Mouse (Mus musculus) erythroblast, embryonic 14.5 days (primary cell): ENCODE results near the gene Plcb4.

ENCODE experiments used
- GATA1 ChIP-seq: IDR thresholded peaks from 2 replicates; pipeline ENCODE4 v1.6.1; 2012; ENCODE audit warnings: low read length, inconsistent platforms, mixed read lengths
- TAL1 ChIP-seq: IDR thresholded peaks from 3 replicates; pipeline ENCODE4 v1.6.1; 2012; ENCODE audit warnings: low read length, inconsistent platforms, mixed read lengths

DNA sequence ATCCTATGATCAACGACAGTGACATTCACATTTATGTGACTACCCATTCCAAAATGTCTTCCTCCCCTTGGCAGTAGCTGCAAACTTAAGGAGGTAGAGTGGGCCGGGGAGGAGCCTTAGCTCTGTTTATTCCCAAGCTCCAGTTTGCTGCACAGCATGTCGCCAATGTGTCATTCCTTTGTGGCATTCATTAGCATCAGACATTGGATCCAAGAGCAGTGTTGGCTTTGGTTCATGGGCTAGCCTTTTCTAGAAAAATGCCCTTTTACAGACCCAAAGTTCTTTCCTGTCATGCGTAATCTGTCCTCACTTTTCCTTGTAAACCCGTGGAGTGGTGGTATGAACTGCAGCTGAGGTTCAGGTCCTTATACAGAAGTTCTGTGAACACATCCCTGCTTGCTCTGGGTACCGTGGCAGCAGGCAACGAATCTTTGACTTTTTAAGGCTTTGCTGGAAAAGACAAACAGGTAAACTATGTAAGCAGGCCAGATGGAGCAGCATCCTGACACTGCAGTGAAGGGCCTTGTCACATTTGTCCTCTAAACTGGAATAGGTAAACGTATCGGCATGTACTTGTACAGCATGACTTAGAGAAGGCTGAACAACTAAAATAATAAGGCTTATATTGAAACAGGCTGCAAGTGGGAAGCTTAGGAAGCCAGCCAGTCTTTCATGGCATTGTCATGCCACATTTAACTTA, 270.4 kb downstream of the Plcb4 start:
- TF ChIP-seq TAL1 (no peak), GATA1 (no peak)
